Mouse (Mus musculus): Measurements from ENCODE around the gene Dach1.

The Dach1 gene

GRCm38 (mm10) chr14:98169421-98170076 lies at the start of gene Dach1:
TSS of gene Dach1 (minus strand) at chr14:98169765.
- DNase-seq (ENCODE audit: low spot score in 2 of 2), result peak; percentile 14 to 24

GRCm38 (mm10) chr14:98200089-98200488 lies 30.5 kb upstream of the Dach1 start:
- no peak for DNase-seq (ENCODE audit: low spot score in 2 of 2)

- DNase-seq (ENCODE audit: low spot score in 2 of 2), result no peak
Observed at GRCm38 (mm10) chr14:98181545-98181944, 12.0 kb upstream of the Dach1 start.

DNA sequence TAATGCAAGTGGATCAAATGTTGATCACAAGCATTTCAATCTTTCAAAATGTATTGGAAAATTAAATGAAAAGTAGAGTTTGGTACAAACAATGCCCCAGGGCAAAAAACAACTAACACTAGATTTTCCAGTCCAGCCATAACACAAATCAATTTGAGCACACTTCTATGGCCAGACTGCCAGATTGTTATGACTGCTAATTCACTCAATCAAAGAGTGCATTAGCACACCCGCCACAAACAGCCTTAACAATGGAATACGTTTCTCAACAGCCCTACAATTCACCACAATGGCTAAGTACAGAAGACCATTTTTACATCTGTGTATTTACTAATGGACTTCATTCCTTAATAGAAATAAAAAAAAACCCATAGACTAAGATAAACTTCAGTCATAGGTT lies 4.3 kb upstream of the Dach1 start:
- no peak for DNase-seq (ENCODE audit: low spot score in 2 of 2)

DNA sequence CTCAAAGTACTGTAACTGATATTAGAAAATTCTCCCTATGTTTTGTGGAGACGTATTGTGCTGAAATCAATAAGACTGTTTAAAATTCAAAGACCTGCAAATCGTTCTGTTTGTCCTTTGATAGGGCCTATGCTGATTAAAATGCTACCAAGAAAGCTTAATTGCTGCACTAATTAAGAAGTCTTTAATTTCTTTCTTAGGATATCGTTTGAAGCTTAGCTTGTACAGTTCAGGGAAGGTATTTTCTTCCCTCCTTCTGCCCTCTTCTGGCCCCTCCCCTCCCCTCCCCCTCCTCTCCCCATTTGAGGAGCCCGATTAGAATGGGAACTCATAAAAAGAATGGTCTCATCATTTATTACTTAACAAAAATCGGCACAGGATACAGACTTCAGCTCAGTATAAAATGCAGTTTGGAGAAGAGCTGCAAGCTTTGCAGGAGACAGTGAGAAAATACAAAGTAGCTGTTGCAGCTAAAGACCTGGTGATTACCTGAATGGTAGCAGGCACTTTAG lies 2.9 kb upstream of the Dach1 start:
- no peak for DNase-seq (ENCODE audit: low spot score in 2 of 2)

DNA sequence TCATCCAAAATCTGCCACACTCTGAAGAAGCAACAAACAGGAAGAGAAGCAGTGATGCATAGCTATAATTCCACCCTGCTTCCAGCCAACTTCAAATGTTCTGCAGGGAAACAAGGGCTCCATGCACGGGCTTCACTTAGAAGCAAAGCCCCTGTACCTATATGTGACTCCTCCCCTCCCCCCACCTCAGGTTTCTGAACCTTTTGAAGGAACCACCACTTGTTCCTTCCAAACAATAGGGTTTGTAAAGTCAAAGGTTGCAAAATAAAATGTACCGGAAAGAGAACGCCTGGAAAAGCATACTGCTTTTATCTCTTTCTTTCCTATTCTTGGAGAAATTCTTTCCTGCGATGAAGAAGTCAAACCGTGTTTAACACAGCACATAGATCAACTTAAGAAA lies 2.3 kb upstream of the Dach1 start:
- no peak for DNase-seq (ENCODE audit: low spot score in 2 of 2)

GRCm38 (mm10) chr14:98168908-98169401 lies 610 bp downstream of the Dach1 start:
- peak in 1 of 2 experiments; percentile 40 for DNase-seq (ENCODE audit: low spot score in 2 of 2)

GRCm38 (mm10) chr14:98168039-98168907 lies 1.3 kb downstream of the Dach1 start:
- DNase-seq (ENCODE audit: low spot score in 2 of 2), result peak in 1 of 2 experiments; percentile 28

DNA sequence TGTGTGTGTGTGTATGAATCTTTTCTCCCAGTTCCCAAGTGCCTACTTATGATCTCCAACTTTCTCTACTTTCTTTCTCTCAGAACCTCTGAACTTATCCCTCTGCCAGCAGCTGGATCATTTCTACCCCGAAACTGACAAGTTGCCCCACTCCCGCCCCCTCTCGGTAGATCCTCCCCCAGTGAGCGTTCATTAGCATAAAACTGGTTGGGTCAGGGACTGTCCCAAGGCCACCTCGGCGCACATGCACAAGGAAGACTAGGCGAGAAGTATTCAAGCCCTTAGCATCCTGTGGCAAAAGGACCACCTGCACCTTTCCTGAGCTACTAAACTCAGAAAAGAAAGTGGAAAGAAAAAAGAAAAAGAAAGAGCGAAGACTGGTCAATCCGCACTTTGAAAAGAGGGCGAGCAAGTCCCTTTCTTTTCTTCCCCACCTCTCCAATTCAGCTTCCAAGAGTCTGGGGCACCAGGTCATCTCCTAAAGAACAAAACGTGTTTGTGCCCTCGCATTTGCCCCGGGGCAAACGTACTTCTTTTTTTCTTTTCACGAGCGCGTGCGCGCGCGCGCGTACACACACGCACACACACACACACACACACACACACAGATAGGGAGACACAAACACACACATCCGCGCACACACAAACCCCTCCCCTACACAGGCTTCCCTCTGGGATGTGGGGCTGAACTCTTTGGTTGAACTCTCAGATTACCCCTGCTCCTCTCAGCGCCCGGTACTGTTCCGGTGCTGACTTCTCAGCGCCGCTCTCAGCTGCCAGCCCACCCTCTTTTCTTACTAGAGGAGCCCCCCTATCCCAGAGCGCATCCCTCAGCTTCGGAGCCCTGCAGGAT lies 2.2 kb downstream of the Dach1 start:
- no peak for DNase-seq (ENCODE audit: low spot score in 2 of 2)

DNA sequence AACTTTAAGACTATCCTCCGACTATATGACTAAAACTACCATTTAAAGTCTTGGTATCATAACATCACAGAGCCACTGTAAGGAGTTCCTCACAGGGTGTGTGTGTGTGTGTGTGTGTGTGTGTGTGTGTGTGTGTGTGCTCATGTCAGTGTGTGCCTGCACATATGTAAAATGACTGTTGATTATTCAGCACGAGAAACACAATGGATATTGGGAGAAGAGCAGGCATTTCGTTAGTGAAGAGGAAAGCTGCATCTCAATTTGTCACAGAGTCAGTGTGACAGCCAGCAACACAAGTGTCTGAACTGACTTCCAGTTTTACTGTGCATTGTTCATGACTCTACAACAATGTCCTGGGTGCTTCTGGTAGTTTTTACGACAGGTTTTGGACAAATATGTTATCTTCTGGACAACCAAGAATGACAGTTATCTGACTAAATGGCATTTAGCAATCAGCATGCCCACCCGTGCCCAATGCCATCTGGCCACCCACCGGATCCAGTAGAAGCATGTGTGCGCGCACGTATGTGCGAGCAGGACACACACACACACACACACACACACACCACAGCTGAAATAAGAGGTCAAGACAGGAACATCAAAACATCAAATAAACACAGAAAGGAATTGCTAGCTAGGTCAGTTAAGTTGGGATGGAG lies 3.1 kb downstream of the Dach1 start:
- no peak for DNase-seq (ENCODE audit: low spot score in 2 of 2)

DNA sequence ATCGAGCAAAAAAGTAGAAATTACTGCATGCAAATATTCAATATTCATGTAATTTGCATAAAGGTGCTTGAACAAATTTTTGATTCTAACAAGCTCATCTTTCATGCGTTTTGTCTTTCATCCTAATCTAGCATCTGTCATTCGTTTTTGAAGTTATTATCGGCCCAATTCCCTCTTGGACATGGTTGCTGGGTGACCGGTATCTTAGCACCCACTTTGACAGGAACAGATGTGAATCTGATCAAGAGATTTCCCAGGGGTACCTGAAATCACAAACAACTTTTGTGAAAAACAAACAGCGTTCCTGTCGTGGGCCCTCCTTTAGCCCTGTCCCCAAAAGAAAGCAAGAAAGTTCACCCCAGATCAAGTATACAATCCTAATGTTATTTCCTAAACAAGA lies 12.8 kb downstream of the Dach1 start:
- DNase-seq (ENCODE audit: low spot score in 2 of 2), result no peak

DNA sequence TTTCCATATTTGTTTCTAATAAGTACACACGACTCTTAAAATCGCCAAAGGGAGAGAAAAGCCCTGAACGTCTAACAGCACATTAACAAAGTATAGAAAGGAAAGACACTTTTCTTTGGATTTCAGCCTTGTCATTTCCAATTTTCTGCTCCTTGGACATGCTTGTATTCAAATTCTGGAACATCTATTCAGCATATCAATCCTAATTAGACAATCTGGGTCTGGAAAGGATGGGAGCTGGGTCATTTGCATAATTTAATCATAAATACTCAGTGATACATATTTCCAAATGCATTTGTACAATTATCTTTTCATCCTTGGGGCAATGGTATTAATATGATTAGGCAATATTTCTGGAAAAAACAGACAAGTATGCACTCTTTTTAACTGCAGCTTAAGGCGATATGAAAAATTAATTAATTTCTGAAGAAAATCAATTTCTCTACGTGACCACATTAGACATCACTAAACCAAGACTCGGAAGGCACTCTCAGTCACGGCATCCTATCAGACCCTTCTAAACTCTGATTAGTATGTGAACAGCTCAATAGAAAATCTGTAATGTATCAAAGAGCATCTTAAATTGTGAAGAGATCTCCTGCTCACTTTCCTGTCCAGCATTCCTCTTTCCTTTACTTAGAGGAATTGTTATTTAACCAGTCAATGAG lies 13.7 kb downstream of the Dach1 start:
- no peak for DNase-seq (ENCODE audit: low spot score in 2 of 2)

DNA sequence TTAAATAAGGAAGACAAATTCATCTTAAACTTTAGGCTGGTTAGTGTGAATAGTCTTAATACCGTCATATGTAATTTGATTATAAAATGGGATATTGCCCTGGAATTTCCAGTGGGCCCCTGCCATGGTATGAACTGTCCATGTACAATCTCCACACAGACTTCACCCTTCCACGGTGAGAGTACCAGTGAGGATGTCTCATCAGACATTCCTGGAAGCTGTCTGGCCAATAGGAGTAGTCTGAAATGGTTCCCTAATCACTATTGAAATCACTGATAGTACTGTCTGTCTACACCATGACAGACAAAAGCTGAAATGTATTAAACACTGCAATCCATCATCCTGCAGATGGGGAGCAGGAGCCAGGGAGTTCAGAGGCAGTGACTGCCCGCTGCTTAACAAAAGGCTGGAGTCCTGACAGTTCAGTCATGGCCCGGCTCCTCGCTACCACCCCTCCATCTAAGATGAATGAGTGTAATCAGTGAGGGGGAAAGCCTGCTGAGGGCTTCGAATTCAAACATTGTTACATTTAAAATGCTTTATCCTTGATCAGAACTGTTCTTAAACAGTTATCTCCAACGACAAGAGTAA lies 14.6 kb downstream of the Dach1 start:
- no peak for DNase-seq (ENCODE audit: low spot score in 2 of 2)

- DNase-seq (ENCODE audit: low spot score in 2 of 2), result no peak
Observed at GRCm38 (mm10) chr14:98141758-98142157, 27.8 kb downstream of the Dach1 start.

DNA sequence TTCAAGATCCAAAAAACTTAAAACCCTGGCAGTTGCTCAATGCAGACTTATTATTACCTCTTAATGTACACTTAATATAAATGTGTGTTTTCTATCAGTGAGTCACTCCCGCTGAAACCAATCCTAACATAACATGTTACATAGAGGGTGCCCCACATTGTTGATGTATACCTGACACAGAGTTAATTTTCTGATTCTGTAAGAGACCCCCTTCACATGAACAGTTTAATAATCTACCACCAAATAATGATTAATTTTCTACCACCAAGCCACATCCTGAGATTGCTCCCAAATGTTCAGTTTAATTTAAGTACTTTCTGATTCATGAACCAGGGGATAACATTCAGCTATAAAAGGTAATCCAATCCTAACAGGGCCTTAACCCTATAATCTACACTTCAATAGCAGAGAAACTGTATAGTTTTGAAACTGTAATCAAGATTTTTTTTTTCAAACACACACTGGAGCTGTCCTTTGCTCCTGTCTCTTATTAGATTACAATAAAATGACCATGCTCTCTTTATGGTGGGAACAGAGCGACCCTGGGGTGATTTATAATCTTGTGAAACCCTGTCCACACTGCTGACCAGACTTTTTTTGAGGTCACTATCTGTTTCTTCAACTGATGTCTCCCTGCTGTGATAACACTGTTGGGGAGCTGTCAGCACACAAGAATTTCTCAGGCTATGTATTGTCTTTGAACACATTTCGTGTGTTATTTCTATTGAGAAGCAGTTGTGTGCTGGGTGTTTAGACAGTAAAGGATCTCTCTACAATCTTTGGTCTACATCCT lies 30.5 kb downstream of the Dach1 start:
- DNase-seq (ENCODE audit: low spot score in 2 of 2), result no peak

DNA sequence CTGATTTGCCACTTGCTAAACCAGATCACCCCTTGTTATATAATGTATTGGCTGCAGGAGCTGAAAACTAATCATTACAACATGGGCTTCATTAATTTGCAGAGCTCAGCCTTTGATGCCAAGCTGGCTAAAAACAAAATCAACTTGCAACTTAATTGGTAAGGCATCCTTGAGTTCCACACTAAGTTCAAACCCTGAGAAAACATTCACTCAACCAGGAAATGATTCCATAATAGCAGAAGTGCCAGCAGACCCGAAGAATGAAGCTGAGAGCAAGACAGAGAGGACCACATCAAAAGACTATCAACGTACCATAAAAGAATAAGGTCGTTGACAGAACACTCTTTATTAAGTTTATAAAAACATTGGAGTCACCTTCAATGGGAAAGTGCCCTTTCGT lies 35.0 kb downstream of the Dach1 start:
- no peak for DNase-seq (ENCODE audit: low spot score in 2 of 2)

DNA sequence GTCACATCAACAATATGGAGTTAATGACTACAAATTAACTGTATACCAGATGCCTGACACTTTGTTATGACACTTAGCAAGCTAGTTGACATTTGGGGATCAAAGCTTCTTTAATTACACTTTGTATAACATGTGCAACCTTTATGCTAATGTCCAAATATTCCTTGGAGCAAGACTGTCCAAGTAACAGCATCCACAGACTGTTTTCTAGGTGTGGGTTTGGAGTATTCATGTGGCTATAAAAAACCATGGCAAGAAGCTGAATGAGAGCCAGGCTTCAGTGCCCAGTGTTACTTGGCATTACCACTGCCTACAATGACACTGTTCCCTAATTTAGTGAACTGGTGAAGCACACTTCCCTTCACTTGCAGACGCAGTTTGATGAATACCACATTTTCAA lies 46.5 kb downstream of the Dach1 start:
- no peak for DNase-seq (ENCODE audit: low spot score in 2 of 2)

- no peak for DNase-seq (ENCODE audit: low spot score in 2 of 2)
Observed at GRCm38 (mm10) chr14:98116627-98117026, 52.9 kb downstream of the Dach1 start.

GRCm38 (mm10) chr14:98113106-98113505 lies 56.5 kb downstream of the Dach1 start:
- no peak for DNase-seq (ENCODE audit: low spot score in 2 of 2)

DNA sequence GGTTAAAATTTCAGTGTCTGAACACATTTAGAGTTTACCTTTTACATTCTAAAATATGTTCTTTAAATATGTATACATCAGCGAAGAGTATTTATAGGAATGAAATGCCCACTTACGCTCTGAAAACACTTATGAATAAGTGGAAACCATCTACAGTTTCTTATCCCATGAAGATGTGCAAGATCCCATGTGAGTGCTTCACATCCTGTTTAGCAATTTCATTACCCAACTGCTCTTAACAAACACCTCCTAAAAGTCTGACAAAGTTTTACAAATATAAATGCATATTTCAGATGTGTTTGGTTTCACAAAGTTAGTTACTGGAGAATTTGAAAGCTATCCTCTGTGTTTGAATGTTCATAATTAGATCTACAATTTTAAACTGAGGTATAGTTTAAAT lies 59.6 kb downstream of the Dach1 start:
- DNase-seq (ENCODE audit: low spot score in 2 of 2), result no peak

Data from frontal cortex, postnatal 10 days (tissue).